Mouse (Mus musculus) cerebral cortex, adult 2 months (tissue): Measurements from ENCODE around the gene Galntl6.

ENCODE experiments used
- WGBS: fragments of 180-500 bp; shearing (Covaris S2); methylation state at CpG from one replicate; pipeline ENCODE4 v1.1.7; 2018; 5-methylcytosine and 5-hydroxymethylcytosine counted together

Gene Galntl6

DNA sequence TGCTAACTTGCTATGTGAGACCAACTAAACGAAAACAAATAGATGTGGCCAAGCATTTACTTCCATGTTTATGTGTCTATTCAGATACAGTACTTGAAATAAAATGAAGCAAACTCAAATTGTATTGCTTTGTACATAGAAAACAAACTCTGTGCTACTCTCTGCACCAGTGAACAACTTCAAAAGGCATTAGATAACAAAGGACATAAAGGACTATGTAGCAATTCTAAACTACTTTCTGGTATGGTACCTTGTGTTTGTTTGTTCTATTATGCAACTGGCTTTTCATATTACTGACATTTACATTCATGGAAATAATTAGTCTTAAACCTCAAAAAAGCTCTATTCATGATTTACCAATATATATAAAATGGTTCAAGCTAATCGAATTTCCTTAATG, 344.4 kb downstream of the Galntl6 start:
- 44% methylated on average over 2 of the region's 2 CpGs for WGBS

DNA sequence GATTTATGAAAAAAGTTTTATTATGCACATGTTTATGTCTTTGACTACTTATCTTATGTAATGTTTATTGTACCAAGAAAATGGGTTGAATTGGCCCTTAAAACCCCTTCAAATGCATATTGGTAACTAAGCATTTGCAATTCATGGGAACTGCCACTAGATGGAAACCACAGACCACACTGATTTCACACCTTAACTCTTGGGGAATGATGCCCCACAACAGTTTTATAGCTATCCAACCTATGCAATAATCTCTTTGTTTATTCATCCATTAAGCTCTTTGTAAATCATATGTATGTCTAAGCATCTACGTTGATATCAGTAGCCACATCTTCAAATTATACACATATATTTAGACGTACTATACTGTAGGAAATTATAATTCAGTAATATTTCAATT, 346.3 kb downstream of the Galntl6 start:
- 55% methylated on average over 2 of the region's 2 CpGs for WGBS

DNA sequence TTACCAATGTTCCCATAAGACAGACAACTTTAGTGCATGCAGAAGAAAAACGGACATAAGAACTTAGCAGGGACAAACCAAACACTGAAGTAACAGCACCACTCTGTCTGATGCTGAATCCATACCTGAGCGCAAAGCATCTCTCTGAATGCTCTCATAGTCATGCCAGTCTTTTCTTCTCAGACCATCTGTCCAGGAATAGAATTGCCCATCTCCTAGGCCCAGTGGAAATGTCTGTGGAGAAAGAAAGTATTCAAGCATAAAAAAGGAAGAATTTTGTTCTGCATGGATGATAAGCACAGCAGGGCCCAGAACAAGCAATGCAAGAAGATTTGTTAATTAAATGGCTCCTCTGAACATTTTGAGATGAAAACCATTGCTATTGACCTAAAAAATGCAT, 376.7 kb downstream of the Galntl6 start:
- WGBS, result 87% methylated on average over 2 of the region's 2 CpGs

DNA sequence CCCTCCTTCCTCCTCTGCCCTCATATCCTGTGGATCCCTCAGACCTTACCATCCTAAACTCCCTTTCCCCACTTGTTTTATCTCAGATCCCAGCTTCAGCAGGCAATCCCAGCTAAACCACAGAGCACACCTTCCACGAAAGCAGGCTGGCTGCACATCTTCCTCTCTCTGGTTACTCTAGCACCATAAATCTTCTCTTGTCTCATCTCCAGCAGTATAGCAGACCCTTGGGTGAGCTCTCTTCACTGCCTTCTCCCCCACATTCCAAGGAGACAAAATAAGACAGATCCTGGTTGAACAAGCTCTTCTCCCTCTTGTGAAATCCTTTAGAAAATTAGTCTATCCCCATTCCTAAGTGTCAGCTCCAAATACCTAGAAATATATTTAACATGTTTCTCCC, 389.0 kb downstream of the Galntl6 start:
- WGBS, result 62% methylated on average over 1 of the region's 1 CpGs

DNA sequence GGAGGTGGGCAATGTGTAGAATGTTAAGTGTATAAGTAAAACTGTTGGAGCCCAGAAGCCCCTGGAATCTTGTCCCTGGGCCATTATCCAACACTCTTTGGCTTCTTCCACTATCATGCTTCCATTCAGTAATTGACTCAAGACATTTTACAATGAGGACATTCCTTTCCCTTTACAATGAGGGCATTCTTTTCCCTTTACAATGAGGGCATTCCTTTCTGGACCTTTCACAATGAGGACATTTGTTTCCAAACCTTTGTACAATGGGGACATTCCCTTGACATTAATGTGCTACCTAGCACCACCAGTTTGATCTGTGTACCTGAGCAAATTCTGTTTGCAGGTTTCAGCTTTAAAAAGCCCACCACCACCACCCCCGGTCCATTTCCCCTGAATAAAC, 403.4 kb downstream of the Galntl6 start:
- 71% methylated on average over 1 of the region's 1 CpGs for WGBS

DNA sequence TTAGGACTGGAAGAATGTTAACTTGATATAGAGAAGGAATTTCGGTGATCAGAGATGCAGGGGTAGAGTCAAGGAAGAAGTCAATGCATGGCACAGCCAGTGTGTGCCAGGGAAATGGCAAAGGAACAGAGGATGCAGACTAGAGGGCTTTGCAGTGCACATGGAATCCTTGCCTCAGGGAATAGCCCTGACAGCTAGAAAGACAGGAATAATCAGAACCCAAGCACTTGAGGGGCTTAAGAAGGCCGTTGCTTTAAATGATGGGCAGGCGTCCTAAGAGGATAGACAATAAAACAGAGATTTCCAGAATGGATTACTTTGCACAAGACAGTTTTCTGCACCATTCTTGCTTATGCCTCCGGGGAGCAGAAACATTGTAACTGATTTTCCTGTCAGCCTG, 425.3 kb downstream of the Galntl6 start:
- WGBS, result 77% methylated on average over 4 of the region's 4 CpGs

DNA sequence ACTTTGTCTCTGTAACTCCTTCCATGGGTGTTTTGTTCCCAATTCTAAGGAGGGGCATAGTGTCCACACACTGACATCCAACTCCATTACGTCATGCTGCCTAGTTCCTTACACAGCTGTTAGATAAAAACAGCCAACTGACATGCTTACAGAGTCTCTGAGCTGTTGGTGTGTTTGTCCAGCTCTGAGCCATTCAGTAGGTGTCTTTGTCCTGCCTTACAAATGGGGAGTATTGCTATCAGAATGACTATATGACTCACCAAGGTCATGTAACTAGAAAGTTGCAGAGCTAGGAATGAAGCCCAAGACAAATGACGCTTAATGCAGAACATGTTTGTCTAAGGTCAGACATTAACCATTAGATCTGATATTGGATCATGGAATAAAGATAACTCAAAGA, 449.1 kb downstream of the Galntl6 start:
- 91% methylated on average over 2 of the region's 2 CpGs for WGBS

DNA sequence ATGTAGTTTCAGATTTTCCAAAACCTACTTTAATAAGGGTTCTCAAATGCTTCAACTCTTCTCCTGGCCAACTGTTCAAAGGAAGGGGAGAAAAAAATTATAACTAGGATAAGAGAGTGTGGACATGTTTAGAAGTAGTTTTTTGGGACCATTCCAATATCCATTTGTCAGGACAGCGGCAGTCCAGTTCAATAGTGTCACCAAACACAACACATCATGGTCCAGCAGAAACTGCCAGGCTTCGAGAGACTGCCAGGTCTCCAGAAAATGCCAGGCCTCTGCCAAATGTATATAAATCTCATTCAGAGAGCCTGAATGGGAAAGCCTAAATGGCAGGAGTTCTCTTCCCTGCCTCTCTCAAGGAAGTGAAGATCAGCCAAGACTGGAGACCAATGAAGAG, 469.7 kb downstream of the Galntl6 start:
- 57% methylated on average over 2 of the region's 2 CpGs for WGBS

DNA sequence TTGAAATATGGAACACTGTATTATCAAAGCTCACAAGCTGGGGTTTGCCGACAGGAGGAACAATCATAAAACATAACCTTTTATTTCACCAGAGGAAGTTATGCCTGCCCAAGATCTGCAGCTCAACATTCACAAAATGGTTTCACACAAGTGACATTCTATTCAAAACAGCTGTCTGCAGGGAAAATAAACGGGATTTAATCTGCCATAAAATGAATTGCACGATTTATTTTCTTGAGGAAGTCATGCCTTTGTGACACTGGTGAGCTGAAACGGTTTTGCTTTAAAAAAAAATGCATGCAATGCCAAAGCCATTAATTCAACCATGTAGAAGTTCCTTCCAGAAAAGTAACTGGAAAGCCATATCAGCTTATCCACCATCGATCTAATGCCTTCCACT, 494.0 kb downstream of the Galntl6 start:
- WGBS, result 59% methylated on average over 5 of the region's 5 CpGs

DNA sequence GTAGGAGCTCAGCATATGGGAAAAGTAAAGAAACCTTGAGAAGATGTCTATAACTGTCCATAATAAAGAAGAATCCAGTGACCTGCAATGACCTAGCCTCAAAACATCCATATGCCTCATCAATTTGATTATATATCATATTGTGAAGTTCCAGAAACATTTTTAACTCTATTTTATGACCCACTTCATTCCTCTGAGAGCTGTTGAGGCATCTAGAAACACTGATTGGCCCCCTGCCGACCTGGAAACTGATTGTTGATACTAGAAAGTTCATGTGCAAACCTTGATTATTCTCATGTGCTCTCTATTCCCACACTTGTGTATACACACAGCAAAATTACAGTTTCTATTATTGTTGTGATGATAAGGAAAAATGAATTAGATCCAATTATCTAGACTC, 494.9 kb downstream of the Galntl6 start:
- 73% methylated on average over 1 of the region's 1 CpGs for WGBS

DNA sequence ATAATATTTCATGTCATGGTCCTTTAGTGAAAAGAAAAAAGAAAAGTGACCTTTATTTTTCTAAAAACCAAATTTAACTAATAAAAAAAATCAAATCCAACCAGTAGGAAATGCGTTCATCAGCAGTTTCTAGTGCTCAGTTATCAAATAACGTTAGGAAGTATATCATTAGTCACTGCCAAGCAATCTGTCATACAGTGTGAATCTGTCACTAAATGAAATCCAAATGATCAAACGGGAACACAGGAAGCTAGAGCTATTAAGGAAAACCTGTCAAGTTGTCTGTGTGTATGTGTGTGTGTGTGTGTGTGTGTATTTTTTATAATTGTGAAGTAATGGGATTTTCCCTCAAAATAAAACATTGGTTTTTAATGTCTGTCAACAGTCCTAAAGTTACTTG, 515.9 kb downstream of the Galntl6 start:
- 56% methylated on average over 3 of the region's 3 CpGs for WGBS

DNA sequence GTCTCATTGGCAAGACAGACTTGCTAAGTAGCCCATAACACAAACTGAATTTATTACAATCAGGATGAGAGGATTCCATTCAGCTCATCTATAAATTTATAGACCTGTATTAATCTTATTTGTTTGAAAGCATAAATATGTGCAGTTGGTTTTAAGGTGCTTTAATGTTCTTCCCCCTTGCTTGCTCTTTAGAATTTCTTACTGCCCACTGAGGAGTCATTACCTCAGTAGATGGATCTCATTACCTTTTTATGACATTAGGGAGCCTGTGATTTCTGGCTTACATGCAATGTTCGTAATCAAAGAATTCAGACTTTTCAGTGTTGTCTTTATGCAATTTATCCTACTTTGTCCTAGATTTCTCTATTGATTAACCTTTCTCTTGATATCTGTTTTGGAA, 516.6 kb downstream of the Galntl6 start:
- 82% methylated on average over 1 of the region's 1 CpGs for WGBS

DNA sequence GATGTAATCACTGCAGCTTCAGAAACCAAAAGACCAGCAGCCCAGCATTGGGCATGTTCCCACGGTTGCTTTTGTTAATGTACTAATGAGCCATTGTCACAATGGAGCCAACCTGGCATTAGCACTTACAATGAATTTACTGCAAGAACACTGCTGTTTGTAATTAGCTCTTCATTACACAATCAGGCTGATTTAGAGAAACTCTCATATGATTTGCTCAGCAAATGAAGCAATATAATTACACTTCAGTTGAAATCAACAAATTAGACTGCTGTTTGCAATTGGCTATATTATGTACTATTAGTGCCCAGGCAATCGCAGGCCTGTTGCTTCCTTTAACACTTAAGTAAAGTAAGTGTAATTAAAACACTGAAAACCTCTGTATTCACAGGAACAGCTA, 540.1 kb downstream of the Galntl6 start:
- WGBS, result 57% methylated on average over 2 of the region's 2 CpGs

DNA sequence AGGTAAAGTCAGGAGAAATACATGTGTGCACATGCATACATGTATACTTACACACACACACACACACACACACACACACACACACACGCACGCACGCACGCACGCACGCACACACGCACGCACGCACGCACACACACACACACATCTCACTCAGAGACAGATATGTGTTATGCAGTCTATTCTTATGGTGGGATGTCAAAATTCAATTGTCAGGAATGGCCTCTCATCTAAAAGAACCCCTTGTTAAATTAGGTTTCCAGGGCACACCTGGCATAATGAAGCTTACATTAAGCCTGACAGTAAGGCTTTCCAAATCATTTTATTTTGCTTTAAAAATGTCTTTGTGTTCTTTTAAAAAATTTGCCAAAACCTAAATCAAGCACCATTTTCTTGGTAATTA, 540.5 kb downstream of the Galntl6 start:
- WGBS, result 71% methylated on average over 10 of the region's 10 CpGs

DNA sequence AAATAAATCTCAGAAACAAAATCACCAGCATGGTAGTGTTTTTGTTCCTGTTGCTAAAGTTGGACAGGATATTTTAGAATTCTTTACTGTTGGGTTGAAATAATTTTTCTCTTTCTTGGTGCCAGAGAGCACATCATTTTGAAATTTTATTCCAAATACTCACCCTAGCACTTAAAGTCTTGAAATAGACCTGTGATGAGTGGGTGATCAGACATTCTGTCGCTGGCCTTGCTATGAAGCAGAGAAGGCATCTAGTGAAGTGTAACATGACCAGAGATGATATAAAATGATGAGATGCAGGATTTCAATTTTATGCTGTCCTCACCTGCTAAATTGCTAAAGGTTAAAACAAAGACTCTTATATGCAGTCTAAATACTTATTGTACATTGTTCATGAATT, 581.3 kb downstream of the Galntl6 start:
- WGBS, result 48% methylated on average over 1 of the region's 1 CpGs

DNA sequence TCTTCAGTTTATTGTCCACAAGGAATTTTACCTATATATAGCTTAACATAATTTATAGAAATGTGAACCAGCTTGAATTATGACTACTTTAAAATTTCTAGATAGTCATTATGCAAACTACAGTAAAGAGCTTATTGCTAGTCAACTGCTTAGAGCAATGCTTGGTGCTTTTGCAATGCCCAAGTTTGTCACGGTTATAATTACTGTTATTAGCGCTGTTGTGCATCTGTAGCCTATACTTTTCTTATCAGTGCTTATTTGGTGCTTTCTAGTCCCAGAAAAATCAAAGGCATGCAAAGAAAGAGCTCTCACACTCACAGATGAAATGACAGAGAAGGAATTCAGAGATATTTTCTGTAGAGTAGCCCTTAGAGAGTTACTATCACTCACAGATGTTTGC, 599.0 kb downstream of the Galntl6 start:
- WGBS, result 84% methylated on average over 2 of the region's 2 CpGs

DNA sequence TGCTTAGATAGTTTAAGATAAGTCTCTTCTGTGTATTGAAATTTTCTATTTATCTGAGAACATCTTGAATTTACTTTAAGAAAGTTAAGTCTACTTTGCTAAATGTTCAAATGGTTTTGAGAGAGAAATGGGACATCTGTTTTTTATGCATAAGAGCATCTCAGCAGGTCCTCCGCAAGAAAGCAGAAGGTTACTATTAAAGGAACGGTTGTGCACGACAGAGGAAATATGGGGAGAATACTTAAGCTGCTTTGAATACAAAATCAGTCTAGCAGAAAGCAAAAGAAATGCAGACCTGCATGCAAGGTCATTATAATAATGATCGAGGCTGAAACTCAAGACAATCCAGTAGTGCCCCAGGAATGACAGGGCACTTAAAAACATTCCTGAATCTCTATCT, 621.0 kb downstream of the Galntl6 start:
- WGBS, result 26% methylated on average over 4 of the region's 4 CpGs

DNA sequence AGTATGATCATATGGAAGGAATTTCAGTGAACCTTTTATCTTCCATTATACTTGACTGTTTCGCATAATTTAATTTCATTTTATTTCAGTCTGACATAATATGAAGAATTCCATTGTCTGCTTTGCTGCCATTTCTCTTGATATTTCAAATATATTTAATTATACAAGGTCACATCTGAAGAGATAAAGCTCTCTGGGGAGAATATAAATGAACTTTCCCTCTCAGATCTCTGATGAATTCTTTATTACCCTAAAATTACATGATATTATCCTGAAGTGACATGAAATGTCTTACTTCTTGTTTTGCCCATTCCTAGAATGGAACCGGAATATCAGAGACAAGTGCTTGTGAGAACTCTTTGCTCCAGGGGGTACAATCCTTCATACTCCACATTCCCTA, 647.0 kb downstream of the Galntl6 start:
- 96% methylated on average over 2 of the region's 2 CpGs for whole genome bisulfite sequencing

DNA sequence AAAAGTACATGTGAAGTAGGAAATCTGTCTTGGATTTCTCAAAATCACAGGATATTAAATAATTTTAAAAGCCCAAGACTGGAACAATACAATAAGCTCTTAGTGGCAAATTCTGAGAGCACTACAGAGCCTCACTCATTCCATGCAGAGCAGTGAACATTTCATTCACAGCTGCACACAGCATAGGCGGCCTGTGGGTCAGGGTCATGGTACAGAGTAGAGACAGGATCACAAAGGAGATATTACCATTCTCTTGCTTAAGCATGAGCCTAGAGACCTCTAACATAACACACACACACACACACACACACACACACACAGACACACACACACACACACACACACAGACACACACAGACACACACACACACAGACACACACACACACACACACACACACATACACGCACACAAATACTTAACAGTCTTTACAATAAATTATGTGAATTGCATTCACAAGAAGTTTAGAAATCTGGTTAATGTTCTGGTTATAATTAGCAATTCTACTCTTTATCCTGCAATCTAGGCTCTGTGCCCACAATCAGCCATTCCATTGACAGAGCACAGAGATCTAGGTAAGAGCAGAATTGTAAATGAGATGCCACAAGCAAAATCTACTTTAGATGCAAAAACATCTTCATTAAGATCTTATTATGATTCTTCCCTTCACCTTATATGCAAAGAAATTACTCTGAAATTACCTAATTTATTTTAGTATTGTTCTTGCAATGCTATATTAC, 653.7 kb downstream of the Galntl6 start:
- 76% methylated on average over 2 of the region's 2 CpGs for whole genome bisulfite sequencing

DNA sequence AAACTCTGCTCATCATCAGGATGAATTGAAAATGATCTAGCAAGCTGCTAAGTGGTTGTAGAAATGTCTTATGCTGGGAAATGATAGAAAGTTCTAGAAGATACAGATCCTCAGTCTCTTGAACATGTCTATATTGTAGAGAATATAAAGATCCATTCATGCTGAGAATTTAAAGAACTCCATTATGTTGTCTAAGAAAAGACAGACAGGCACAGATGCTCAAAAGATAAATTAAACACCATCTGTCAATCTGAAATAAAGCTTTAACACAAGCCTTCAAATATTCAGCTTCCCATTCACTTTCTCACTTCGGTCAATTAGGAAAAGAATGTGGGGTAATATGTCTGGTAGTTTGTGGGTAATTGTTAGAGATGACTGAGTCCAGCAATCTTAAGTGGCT, 658.8 kb downstream of the Galntl6 start:
- WGBS, result 56% methylated on average over 1 of the region's 1 CpGs

DNA sequence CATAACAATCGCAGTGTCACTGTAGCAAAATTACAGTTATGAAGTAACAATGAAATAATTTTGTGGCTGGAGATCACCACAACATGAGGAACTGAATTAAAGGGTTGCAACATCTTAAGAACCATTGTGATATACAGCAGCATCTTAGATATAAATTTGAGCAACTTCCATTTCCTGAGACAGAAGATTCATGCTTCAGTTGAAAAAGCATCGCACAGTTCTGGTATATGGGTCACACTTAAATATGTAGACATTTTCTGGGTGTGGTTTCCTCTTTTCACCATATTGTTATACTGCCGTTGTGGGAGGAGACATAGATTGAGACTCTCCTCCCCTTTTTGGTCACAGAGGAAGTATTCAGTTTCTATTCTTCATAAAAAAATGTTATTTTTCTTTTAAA, 667.6 kb downstream of the Galntl6 start:
- WGBS, result 88% methylated on average over 3 of the region's 3 CpGs

DNA sequence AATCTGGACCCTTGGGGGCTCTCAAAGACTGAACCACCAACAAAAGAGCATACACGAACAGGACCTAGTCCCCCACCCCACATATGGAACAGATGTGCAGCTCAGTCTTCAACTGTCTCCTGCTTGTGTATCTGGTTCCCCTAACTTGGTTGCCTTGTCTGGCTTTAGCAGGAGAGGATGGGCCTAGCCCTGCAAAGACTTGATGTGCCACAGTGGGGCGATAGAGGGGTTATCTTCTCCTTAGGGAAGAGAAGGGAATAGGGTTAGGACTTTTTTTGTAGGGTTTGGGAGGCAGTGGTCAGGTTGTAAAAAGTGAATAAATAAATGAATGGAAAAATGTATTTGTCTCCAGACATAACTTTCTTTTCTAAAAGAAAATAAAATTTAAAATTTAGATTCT, 678.2 kb downstream of the Galntl6 start:
- WGBS, result 34% methylated on average over 2 of the region's 2 CpGs

DNA sequence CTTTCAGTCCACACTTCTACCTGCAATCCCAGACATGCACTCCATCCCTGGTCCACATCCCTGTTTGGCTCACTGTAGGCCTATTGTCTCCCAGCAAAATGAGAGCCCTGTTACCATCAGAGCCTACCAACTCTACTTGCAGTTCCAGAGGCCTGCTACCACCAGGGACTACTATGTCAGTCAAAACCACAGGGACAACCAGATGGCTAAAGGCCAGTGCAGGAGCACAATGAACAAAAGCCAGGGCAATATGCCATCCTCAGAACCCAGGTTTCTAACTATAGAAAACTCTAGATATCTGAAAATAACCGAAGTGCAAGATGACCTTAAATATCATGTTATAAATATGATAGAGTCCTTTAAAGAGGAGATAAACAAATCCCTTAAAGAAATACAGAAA, 683.7 kb downstream of the Galntl6 start:
- WGBS, result 86% methylated on average over 1 of the region's 1 CpGs

DNA sequence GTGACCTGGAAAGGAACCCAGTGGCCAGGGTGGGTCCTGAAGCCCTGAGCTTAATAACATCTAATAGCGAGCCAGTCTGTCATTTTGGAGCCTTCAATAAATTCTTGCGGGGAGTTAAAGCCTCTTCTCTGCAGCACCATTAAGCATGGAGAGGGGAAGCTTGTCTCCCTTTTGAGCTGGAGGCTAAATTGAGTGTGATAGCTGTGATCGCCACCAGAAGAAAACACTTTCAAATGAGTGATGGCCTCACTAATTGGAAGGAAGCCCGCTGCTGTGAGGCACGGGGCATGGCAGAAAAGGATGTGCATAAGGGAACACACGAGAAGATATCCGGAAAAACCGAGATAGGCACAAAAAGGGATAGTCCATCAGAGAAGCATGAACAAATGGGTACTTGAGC, 694.6 kb downstream of the Galntl6 start:
- WGBS, result 74% methylated on average over 8 of the region's 8 CpGs
